Mouse (Mus musculus) right cerebral cortex, postnatal 4 days (tissue): Measurements from ENCODE around the gene BC048562.

Source experiments
- DNase-seq: peaks from one replicate; pipeline ENCODE4 v3.0.0-alpha.2; 2022

BC048562 gene

DNA sequence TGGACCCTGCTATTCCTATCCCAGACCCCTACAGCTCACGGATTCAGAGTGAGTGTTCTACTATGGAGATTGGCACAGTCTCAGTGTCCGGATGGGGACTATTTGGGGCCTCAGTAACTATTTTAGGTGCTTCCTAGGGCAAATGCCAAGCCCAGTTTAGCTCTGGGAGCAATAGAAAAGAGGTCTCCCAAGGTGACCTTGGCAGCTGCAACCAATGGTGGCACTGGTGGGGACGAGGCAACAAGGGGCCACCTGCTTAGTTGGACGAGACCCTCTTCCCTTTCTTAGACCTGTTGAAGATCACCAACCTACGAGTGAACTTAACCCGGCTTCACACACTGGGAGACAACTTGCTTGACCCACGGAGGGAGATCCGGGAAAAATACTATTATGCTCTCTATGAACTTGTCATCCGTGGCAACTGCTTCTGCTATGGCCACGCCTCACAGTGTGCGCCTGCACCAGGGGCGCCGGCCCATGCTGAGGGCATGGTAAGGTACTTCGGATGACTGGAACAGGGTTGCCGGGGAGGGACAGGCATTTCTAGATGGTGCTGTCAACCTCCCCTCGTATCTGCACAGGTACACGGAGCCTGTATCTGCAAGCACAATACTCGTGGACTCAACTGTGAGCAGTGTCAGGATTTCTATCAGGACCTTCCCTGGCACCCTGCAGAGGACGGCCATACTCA, 45.4 kb downstream of the BC048562 start:
- no peak for DNase-seq

DNA sequence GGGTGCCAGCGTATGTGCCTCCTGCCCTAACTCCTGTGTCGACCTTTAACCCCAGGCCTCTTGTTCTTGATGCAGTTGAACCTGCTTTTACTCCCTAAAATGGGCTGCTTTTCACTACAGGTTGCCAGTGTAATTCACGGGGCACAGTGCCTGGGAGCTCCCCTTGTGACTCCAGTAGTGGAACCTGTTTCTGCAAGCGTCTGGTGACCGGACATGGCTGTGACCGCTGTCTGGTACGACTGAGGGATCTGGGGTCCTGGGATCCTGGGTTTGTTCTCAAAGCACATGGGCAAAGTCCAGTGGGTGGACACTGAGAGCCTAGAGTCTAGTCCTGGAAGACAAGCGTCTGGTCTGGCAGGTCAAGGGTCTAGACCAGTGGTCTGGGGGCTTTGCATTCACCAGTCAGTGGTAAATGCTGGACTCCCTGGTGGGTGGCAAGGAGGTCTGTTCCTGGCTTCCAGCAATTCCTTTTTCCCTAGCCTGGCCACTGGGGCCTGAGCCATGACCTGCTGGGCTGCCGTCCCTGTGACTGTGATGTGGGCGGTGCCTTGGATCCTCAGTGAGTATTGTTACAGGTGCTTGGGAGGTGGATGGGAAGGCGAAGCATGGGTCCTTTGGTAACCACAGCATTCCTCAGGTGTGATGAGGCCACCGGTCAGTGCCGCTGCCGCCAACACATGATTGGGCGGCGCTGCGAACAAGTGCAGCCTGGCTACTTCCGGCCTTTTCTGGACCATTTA, 46.9 kb downstream of the BC048562 start:
- DNase-seq, result no peak

DNA sequence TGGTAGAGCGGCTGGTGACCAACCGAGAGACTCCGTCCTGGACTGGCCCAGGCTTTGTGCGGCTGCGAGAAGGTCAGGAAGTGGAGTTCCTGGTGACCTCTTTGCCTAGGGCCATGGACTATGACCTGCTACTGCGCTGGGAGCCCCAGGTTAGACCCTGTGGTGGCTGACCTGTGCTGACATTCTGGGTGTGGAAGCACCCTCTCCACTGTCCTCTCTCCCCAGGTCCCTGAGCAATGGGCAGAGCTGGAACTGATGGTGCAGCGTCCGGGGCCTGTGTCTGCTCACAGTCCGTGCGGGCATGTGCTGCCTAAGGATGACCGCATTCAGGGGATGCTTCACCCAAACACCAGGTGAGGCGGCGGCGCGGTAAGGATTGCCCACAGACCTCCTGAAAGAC, 47.7 kb downstream of the BC048562 start:
- DNase-seq, result no peak

DNA sequence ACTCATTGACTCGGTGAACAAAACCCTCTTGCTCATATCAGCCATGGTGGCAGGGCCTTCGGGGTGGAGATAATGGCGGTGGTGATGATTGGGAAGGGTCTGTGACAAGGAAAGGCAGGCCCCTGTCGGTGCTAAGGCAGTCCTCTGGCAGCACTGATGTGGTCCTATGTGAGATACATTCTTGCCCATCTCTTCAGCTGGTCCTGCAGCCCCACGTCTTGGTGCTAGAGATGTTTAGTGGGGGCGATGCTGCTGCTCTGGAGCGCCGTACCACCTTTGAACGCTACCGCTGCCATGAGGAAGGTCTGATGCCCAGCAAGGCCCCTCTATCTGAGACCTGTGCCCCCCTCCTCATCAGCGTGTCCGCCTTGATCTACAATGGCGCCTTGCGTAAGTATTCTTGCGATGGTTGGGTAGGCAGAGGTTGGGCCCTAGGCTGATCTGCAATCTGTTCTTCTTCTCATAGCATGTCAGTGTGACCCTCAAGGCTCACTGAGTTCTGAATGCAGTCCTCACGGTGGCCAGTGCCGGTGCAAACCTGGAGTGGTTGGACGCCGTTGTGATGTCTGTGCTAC, 49.1 kb downstream of the BC048562 start:
- no peak for DNase-seq

- no peak for DNase-seq
These were observed 50.8 kb downstream of the BC048562 start for GRCm38 (mm10) chr9:108486973-108487530.

- DNase-seq, result no peak
These were observed 52.1 kb downstream of the BC048562 start for GRCm38 (mm10) chr9:108488403-108488802.

- DNase-seq, result no peak
These were observed 52.9 kb downstream of the BC048562 start for GRCm38 (mm10) chr9:108489215-108489614.

DNA sequence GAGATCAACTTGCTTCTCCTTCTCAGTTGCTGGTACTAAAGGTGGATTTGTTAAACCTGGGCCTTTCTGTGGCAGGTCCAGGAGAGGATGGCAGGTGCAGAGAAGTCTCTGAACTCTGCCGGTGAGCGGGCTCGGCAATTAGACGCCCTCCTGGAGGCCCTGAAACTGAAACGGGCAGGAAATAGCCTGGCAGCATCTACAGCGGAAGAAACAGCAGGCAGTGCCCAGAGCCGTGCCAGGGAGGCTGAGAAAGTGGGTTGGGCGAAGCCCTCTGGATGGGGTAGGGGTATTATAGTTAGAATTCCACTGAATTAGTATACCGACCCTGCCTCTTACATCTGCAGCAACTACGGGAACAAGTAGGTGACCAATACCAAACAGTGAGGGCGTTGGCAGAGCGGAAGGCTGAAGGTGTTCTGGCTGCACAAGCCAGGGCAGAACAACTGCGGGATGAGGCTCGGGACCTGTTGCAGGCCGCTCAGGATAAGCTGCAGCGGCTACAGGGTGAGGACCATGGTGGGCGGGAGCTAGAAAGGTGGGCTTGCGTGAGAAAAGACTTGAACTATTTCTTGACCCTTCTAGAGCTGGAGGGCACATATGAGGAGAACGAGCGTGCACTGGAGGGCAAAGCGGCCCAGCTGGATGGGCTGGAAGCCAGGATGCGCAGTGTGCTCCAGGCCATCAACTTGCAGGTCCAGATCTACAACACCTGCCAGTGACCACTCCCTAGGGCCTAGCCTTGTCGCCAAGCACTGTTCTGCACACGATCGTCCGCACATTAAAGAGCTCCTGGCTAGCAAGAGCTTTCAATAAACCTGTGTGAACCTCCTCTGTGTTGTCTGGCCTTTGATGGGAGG, 53.6 kb downstream of the BC048562 start:
- no peak for DNase-seq

DNA sequence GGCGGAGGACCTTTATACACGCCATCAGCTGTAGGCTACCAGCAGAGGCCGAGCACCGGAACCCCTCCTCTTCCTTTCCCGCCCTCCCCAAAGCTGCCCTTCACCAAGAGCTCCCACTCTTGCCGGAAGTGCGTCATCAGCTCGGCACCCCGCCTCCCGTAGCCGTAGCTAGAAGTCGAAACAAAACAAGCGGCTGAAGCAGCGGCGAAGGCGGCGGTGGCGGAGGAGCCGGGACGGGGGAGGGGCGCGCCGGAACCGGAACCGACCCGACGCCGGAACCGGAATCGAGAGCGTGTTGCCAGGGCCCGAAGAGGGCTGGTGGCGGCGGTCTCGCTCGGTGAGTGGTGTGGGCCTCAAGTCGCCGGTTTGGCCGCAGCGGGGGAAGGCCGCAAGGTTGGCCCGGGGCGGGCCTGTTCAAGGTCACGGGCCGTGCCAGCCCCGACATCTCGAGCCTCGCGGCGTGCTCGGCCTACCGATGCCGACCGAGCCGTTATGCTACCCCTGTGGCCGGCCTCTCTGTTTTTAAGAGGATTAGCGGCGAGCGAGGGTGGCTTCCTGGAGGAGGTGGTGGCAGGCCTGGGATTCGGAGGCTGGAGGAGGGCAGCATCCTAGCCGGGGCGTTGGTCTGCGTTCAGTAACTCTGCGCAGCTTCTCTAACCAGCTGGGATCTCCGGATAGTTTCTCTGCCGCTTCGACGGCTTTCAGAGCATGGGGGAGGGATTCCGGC, 54.4 kb downstream of the BC048562 start, which contains the start of gene Usp19:
Gene Usp19 (plus strand): TSS at position 44 of the 727 bp plus-strand sequence.
- DNase-seq, result peak; percentile 90

- DNase-seq, result no peak
These were observed 55.0 kb downstream of the BC048562 start for GRCm38 (mm10) chr9:108491286-108491580.

DNA sequence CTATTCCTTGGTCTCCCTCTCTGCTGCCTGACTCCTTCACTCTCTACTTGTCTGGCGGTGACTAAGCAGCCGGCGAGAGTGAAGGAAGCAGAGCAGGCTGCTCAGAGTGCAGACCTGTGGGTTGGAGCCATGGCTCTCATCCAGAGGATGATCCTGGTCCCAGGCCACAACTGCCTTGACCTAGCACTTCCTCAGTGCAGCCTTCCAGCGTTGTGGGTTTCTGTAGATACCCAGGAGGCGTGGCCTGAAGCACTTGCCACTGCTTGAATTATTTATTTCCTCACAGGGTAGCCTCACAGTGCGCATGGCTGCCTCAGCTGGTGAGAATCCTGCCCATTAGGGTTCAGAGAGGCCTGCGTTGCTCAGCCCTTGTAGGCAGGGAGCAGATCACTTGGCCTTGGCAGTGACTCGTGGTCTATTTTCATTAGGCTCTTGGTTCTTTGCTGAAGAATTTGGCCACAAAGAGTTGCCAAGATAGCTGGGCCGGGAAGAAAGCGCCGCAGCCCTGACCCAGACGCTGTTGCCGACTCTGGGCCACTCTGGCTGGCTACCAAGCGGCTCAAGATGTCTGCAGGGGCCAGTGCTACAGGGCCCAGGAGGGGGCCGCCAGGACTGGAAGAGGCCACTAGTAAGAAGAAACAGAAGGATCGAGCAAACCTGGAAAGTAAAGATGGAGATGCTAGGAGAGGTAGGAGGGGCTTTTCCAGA, 55.9 kb downstream of the BC048562 start:
- no peak for DNase-seq

GRCm38 (mm10) chr9:108493246-108493645, 57.0 kb downstream of the BC048562 start:
- DNase-seq, result no peak

DNA sequence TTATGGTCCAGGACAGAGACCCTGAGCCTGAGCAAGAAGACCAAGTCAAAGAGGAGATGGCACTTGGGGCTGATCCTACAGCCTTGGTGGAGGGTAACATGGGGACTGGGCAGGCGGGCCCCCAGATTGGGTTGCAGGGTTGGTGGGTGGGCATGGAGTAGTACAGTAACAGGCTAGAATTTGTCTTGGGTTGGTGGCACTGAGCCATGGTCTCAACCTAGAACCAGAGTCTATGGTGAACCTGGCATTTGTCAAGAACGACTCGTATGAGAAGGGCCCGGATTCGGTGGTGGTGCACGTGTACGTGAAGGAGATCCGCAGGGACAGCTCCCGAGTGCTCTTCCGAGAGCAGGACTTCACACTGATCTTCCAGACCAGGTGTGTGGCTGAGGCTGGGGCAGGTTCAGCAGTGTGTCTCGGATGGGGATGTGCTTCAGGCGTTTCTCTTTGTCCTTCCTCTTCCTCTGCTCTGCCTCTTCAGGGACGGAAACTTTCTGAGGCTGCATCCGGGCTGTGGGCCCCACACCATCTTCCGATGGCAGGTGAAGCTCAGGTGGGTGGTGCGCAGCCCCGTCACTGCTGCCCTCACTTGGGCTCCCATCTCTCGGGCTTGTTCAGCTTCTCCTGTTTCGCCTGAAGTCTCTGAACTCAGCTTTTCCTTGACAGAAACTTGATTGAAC, 58.0 kb downstream of the BC048562 start:
- no peak for DNase-seq

GRCm38 (mm10) chr9:108494905-108495304, 58.6 kb downstream of the BC048562 start:
- no peak for DNase-seq
